Mouse (Mus musculus): ENCODE results near the gene Wbp4. TPM values are rescaled to one million over a fixed set of nuclear protein-coding genes. Genes with fewer than 3 reads are reported as not detected.

Gene Wbp4
- polyA plus RNA-seq, 1 experiment from 2014 or later, result 37.6 TPM

- Histone ChIP-seq H3K9me3 (ENCODE audit: low read length) (no peaks in the 10 kb centered on the region), H3K4me3 (ENCODE audit: low read depth, low read length) (no peak overlapping the region), H3K27ac (ENCODE audit: low read length) (no peak overlapping the region), H3K36me3 (ENCODE audit: insufficient read depth, low read length) (no peaks in the 10 kb centered on the region), H3K4me1 (ENCODE audit: insufficient read depth, low read depth, low read length) (peaks cover 9% of the 10 kb centered on the region; the same call in 1 of the 2 replicates), H3K27me3 (replicated peaks; ENCODE audit: insufficient read depth, low read length) (no peaks in the 10 kb centered on the region), H3K4me2 (replicated peaks; ENCODE audit: low read depth, low read length) (no peak overlapping the region), H3K9ac (replicated peaks; ENCODE audit: low read depth) (no peak overlapping the region)
- TF ChIP-seq CTCF (IDR thresholded peaks at IDR 0.05), result no peak
- TF ChIP-seq EP300 (IDR thresholded peaks at IDR 0.05), result no peak
- ATAC-seq (no peak), DNase-seq (ENCODE audit: low spot score) (no peak)
- 74% methylated on average over 4 of the region's 4 CpGs for WGBS
These were observed 19.4 kb upstream of the Wbp4 start for GRCm38 (mm10) chr14:79500756-79501155.

- 71% methylated on average over 9 of the region's 9 CpGs for WGBS
- H3K4me1 ChIP-seq (ENCODE audit: insufficient read depth, low read depth, low read length), result peaks cover 9% of the 10 kb centered on the region; the same call in 1 of the 2 replicates
- ATAC-seq, result no peak
These were observed 18.0 kb upstream of the Wbp4 start for GRCm38 (mm10) chr14:79499326-79499725.

GRCm38 (mm10) chr14:79494349-79494748 lies 13.0 kb upstream of the Wbp4 start:
- peaks cover under 1% of the 10 kb centered on the region; the same call in 1 of the 2 replicates for H3K4me1 ChIP-seq (ENCODE audit: insufficient read depth, low read depth, low read length)
- peaks cover 6% of the 10 kb centered on the region; the same call in 1 of the 2 replicates for H3K36me3 ChIP-seq (ENCODE audit: insufficient read depth, low read length)
- no peak for DNase-seq (ENCODE audit: low spot score)
- TF ChIP-seq CTCF (IDR thresholded peaks at IDR 0.05), result no peak
- no peak for TF ChIP-seq EP300 (IDR thresholded peaks at IDR 0.05)
- no peak overlapping the region for H3K27ac ChIP-seq (ENCODE audit: low read length)
- no peak overlapping the region for H3K4me3 ChIP-seq (ENCODE audit: low read depth, low read length)
- no peak overlapping the region for H3K9ac ChIP-seq (replicated peaks; ENCODE audit: low read depth)
- no peaks in the 10 kb centered on the region for H3K9me3 ChIP-seq (ENCODE audit: low read length)
- no peaks in the 10 kb centered on the region for H3K27me3 ChIP-seq (replicated peaks; ENCODE audit: insufficient read depth, low read length)
- 84% methylated on average over 6 of the region's 6 CpGs for WGBS
- no peak overlapping the region for H3K4me2 ChIP-seq (replicated peaks; ENCODE audit: low read depth, low read length)
- no peak for ATAC-seq

More at GRCm38 (mm10) chr14:79499326-79499725, 18.0 kb upstream of the Wbp4 start:
- Histone ChIP-seq H3K9ac (replicated peaks; ENCODE audit: low read depth) (no peak overlapping the region), H3K4me3 (ENCODE audit: low read depth, low read length) (no peak overlapping the region), H3K36me3 (ENCODE audit: insufficient read depth, low read length) (no peaks in the 10 kb centered on the region), H3K27ac (ENCODE audit: low read length) (no peak overlapping the region), H3K4me2 (replicated peaks; ENCODE audit: low read depth, low read length) (no peak overlapping the region), H3K27me3 (replicated peaks; ENCODE audit: insufficient read depth, low read length) (no peaks in the 10 kb centered on the region), H3K9me3 (ENCODE audit: low read length) (no peaks in the 10 kb centered on the region)
- no peak for TF ChIP-seq CTCF (IDR thresholded peaks at IDR 0.05)
- TF ChIP-seq EP300 (IDR thresholded peaks at IDR 0.05), result no peak
- no peak for DNase-seq (ENCODE audit: low spot score)

DNA sequence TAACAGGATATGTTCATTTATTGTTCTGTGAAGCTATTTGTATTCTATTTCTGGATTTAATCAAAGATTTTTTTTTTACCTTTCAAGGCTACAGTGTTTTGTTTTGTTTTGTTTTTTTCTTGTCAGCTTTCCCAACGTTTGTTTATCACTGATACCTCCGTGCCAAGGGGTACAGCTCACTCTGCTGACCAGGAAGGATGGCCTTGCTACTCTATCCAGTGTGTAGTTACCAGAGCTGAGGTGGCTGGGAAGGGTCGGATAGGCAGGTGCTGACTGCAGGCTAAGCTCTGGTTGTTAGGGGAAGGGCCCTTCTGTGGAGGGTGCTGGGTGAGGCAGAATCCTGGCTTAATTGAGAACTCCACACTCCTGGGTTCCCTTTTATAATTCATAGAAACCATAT lies 8.9 kb upstream of the Wbp4 start:
- Histone ChIP-seq H3K27me3 (replicated peaks; ENCODE audit: insufficient read depth, low read length) (no peaks in the 10 kb centered on the region), H3K4me3 (ENCODE audit: low read depth, low read length) (no peak overlapping the region), H3K9me3 (ENCODE audit: low read length) (no peaks in the 10 kb centered on the region), H3K27ac (ENCODE audit: low read length) (no peak overlapping the region), H3K36me3 (ENCODE audit: insufficient read depth, low read length) (peaks cover 6% of the 10 kb centered on the region; the same call in 1 of the 2 replicates), H3K4me1 (ENCODE audit: insufficient read depth, low read depth, low read length) (peaks cover 20% of the 10 kb centered on the region), H3K9ac (replicated peaks; ENCODE audit: low read depth) (no peak overlapping the region), H3K4me2 (replicated peaks; ENCODE audit: low read depth, low read length) (no peak overlapping the region)
- ATAC-seq, result no peak
- no peak for TF ChIP-seq CTCF (IDR thresholded peaks at IDR 0.05)
- TF ChIP-seq EP300 (IDR thresholded peaks at IDR 0.05), result no peak
- WGBS, result 46% methylated on average over 3 of the region's 3 CpGs
- DNase-seq (ENCODE audit: low spot score), result no peak

- H3K4me2 ChIP-seq (replicated peaks; ENCODE audit: low read depth, low read length), result no peak overlapping the region
- WGBS, result 43% methylated on average over 12 of the region's 12 CpGs
- DNase-seq (ENCODE audit: low spot score), result peak; percentile 19
- peaks cover 6% of the 10 kb centered on the region; the same call in 1 of the 2 replicates for H3K36me3 ChIP-seq (ENCODE audit: insufficient read depth, low read length)
- no peaks in the 10 kb centered on the region for H3K27me3 ChIP-seq (replicated peaks; ENCODE audit: insufficient read depth, low read length)
- peak overlapping the region; percentile 72; the same call in 1 of the 2 replicates for H3K27ac ChIP-seq (ENCODE audit: low read length)
- TF ChIP-seq EP300 (IDR thresholded peaks at IDR 0.05) (no peak), CTCF (IDR thresholded peaks at IDR 0.05) (no peak)
- no peak overlapping the region for H3K4me3 ChIP-seq (ENCODE audit: low read depth, low read length)
- H3K9me3 ChIP-seq (ENCODE audit: low read length), result no peaks in the 10 kb centered on the region
- H3K9ac ChIP-seq (replicated peaks; ENCODE audit: low read depth), result no peak overlapping the region; the same call in 1 of the 2 replicates
- H3K4me1 ChIP-seq (ENCODE audit: insufficient read depth, low read depth, low read length), result peaks cover 30% of the 10 kb centered on the region
- ATAC-seq, result no peak
These were observed 7.8 kb upstream of the Wbp4 start for GRCm38 (mm10) chr14:79489150-79489549.

DNA sequence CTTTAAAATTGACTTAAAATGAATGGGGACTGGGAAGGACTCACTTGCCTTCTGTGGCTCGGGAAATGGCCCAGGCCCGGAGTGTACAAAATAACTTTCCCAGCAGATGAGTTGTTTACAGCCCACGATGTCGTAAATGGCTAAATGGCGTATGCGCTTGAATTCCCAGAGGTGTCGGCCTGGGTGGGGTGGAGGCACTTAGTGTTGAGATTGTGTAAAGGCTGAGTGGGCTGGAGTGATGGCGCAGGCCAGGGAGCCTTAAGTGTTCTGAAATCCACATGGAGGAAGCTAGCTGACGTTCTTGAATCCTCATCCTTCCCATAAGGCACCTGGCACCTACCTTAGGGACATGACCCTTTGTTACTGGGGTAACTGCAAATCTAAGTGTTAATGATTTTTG lies 7.2 kb upstream of the Wbp4 start:
- peak; percentile 51 for TF ChIP-seq EP300 (IDR thresholded peaks at IDR 0.05)
- TF ChIP-seq CTCF (IDR thresholded peaks at IDR 0.05), result no peak
- no peak overlapping the region for H3K4me2 ChIP-seq (replicated peaks; ENCODE audit: low read depth, low read length)
- H3K27me3 ChIP-seq (replicated peaks; ENCODE audit: insufficient read depth, low read length), result no peaks in the 10 kb centered on the region
- H3K4me3 ChIP-seq (ENCODE audit: low read depth, low read length), result no peak overlapping the region
- H3K9ac ChIP-seq (replicated peaks; ENCODE audit: low read depth), result no peak overlapping the region; the same call in 1 of the 2 replicates
- peaks cover 6% of the 10 kb centered on the region; the same call in 1 of the 2 replicates for H3K36me3 ChIP-seq (ENCODE audit: insufficient read depth, low read length)
- DNase-seq (ENCODE audit: low spot score) (peak; percentile 84), ATAC-seq (peak; percentile 84)
- WGBS, result 51% methylated on average over 9 of the region's 9 CpGs
- H3K27ac ChIP-seq (ENCODE audit: low read length), result peak overlapping the region; percentile 72; the same call in 1 of the 2 replicates
- peaks cover 30% of the 10 kb centered on the region for H3K4me1 ChIP-seq (ENCODE audit: insufficient read depth, low read depth, low read length)
- no peaks in the 10 kb centered on the region for H3K9me3 ChIP-seq (ENCODE audit: low read length)
